Mouse (Mus musculus) small intestine, adult 2 months (tissue): Measurements from ENCODE around the gene Rad9b.

ENCODE experiments used
- CTCF ChIP-seq: fragments of 200-500 bp; IDR thresholded peaks from 2 replicates; pipeline ENCODE4 v1.5.1; 2012; ENCODE audit warnings: low read depth, mild to moderate bottlenecking, control low read depth, inconsistent platforms, low read length, moderate library complexity, mixed read lengths; ENCODE audit not compliant: insufficient replicate concordance, insufficient read length; ENCODE audit errors: extremely low read depth
- POLR2A ChIP-seq: fragments of 200-500 bp; IDR thresholded peaks from 2 replicates; pipeline ENCODE4 v1.6.1; 2012; ENCODE audit warnings: low read depth, mild to moderate bottlenecking, control low read depth, inconsistent platforms, low read length, moderate library complexity

DNA sequence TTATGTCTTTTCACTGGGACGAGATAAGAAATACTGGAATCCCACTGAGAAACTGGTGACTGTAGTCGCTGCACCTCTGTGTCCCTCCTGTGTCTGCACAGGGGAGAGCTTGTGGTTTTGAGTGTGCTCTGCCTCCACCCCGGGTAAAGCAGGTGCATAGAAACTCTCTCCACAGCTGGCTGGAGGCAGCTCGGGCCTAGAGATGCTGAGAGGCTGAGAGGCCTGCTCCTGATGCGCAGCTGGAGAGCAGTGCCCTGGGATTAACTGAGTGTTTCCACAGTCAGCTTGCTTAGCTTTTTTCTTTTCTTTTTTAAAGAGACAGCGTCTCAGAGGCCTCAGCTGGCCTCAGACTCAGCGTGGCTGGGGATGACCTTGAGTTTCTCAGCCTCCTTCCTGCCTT lies 42.3 kb downstream of the Rad9b start:
- TF ChIP-seq POLR2A (no peak), CTCF (no peak)
